Mouse (Mus musculus): ENCODE measurements at regions not wholly inside any gene's neighbourhood (a gene's known extent, or its start where the extent isn't known, plus 50 kb on each side); places are given as distances from the start of the nearest gene placed in this dataset.

DNA sequence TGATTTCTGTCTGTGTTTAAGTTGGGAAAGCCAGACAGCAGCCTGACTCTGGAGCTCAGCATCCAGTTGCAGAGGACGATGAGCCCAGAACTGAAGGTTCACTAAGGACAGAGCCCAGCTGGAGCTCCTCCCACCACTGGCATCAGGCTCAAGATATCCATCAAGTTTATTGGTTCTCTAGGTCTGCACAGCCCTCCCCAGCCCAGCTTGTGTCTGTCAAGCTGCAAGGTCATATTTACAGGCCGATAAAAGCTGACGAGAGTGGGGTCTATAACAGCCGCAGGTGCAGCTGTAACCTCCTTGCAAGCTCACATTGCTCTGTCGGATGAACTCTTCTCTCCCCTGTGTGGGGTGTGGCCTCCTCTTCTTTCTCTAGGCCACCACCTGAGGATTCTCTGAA lies 184.3 kb downstream of the Ajap1 start:
- TF ChIP-seq CTCF (IDR thresholded peaks at IDR 0.05; ENCODE audit: extremely low read depth, insufficient read length, insufficient replicate concordance, low read depth, low read length) (no peak), POLR2A (IDR thresholded peaks at IDR 0.05; ENCODE audit: low read depth, low read length) (no peak)
